Mouse (Mus musculus) frontal cortex, postnatal 10 days (tissue): ENCODE measurements around the gene Efna4.
A peak's percentile ranks its signal among the peaks of the same experiment; 100 is the strongest.

Experiments used
- DNase-seq, 2 experiments: peaks; one replicate each; pipeline ENCODE4 v3.0.0; 2022; ENCODE audit warnings: low spot score in 2 of 2, mixed read lengths in 1 of 2

Gene Efna4

DNA sequence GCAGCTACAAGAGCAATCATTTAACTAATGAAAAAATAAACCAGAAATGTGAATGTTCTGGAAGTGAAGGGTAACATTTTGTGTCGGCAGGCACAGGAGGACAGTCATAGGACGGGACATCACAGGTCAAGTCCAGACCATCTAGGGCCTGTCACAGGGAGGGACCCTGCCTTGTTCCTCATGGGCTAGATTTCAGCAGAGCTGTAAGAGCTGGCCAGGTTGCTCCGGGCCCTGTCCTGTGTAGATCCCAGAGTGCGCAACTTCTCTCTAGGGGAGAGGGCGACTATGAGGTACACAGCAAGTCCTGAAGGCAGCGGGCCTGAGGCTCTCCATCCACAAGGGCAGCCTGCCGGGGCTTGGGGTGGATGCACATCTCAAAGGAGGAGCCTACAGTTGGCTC, 23.8 kb upstream of the Efna4 start, which contains the start of gene Dcst2:
Dcst2 (plus strand) TSS at position 301 of the 400 bp plus-strand sequence.
- DNase-seq = no peak

DNA sequence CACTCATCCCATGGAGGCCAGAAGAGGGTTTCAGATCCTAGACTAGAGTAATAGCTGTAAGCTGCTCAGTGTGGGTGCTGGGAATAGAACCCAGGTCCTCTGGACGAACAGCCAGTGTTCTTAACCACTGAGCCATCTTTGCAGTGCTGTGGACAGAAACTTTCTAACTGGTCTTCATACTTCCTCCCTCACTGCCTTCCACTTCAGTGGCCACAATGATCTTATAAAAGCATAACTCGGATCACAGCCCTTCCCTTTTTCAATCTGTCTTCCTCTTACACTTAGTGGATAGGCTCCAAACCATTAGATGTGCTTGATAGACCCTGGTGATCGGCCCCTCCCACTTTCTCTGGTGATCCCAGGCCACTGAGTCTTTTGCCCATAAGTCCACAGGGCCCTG, 22.4 kb upstream of the Efna4 start:
- no peak for DNase-seq

DNA sequence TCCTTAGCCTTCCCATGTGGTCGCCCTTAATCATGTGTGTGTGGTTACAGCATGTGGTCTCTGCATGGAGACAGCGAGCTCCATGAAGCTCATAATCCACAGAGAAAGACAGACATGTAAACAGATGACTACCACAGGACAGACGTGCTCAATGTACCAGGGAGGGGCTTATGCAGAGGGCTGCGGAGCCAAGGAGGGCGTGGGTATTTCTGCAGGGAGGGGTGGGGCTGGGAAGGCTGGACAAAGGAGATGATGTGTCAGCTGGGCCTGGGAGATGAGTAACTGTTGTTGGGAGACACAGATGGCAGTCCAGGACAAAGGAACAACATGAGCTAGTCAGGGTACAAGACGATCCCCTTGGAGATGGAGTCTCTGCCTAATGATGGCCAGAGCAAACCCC, 21.8 kb upstream of the Efna4 start:
- DNase-seq = no peak

DNA sequence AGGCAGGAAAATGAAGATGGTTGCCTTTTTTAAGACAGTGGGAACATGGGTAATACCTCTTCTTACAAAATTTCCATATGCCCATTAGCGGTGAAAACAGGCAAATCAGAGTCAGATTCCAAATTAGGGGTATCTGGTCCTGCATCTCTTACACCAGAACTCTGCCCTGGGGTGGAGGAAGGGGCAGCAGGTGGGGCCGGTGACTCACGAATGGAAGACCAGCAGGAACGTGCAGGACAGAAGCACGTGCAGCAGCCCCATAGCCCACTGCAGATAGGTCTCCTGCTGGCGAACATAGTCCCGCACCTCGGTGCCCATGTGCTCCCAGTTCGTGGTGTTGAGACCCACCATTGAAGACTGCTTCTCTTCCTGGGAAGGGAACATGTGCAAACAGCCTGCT, 18.2 kb upstream of the Efna4 start:
- DNase-seq = no peak

DNA sequence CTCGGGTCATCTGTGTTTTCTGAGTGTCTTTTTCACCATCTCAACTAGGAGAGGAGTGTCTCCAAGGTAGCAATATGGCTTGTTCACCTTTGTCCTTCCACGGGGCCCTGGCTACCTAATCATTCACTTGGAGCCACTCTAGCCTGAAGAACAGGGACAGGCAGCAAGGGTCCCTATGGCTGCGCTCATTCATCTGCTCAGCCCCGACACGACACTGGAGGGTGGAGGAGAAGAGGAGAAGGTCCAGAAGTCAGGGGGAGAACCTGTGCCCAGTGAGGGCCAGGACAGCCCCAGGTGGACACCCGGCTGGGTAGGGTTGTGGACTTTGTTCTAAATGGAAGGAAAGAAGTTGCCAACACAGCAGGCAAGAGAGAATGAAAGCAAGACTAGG, 17.7 kb upstream of the Efna4 start:
- DNase-seq = no peak

DNA sequence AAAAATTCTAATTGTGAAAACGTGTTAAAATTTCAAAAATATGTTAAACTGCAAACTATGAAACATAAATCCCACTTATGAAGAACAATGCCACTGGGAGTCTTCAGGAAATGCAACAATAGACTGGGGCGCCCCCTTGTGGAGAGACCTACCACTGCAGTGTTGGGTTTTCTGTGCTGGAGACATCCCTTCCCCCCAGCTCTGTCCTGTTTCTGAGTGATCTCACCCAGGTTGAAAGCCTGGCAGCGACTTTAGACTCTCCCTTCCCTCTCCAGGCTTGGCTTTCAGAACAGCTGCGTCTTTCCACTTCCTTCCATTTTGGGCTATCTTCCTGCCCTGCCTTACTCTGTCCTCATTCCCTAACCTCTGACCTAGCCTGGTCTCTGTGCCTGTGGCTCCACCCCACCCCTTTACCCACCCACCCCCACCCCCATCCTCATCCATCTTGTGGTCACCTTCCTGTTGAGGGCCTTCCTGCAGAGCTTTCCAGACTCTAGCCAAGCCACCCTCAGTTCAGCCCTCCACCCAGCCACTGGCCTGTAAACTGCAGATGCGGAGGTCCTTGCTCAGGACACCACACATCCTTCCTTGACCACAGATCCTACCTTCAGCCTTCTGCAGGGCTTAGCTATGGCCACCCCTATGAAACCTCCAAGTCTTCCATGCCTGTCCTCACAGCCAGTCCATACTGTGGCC, 17.1 kb upstream of the Efna4 start:
- DNase-seq = peak in 1 of 2 experiments; percentile 75

DNA sequence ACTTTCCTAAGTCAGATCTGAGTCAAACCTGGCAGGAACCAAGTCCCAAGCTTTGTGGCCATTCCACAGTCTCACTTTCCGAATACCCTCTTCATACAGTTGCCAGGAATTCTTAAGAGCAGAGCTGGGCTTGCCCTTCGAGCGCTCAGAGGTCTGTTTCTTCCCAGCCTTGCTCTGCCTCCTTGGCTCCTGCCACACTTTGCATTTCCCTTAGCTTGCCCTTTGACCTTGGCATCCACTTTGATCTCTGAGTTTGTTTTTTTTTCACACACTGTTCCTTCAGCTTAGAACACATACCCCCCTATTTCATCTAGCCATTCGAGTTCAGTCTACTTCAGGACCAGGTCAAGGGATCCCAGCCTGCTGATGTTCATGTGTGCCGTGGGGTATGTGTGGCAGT, 13.4 kb upstream of the Efna4 start:
- no peak for DNase-seq

DNA sequence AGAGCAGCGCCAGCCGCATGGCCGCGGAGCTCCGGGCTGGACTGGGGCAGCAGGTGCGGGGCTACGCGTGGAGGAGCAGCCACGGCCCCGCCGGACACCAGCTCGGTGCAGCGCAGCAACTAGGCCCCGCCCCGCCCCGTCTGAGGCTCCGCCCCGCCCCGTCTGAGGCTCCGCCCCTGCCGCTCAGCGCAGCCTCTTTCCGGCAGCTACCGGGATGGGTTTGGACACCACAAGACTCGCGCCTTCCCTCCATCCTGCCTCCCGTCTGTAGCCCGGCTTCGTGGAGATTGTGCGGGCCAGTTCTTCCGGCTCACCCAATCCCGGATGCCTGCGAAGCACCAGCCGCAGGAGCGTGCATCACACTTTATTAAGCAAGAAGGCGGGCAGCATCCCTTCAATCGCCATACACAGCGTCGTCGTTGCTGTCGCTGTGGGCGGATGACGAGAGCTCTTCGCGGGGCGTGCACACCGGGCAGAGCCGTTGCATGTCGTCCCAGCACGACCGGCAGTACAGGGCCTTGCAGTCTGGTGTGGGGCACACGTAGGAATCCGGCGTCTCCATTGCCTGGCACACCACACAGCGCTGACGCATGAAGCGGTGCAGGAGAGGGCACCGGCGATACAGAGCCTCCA, 12.2 kb upstream of the Efna4 start, which contains the start of gene Adam15:
Adam15 (minus strand) TSS at position 128 of the 633 bp plus-strand sequence.
- peak; percentile 83 to 86 for DNase-seq

DNA sequence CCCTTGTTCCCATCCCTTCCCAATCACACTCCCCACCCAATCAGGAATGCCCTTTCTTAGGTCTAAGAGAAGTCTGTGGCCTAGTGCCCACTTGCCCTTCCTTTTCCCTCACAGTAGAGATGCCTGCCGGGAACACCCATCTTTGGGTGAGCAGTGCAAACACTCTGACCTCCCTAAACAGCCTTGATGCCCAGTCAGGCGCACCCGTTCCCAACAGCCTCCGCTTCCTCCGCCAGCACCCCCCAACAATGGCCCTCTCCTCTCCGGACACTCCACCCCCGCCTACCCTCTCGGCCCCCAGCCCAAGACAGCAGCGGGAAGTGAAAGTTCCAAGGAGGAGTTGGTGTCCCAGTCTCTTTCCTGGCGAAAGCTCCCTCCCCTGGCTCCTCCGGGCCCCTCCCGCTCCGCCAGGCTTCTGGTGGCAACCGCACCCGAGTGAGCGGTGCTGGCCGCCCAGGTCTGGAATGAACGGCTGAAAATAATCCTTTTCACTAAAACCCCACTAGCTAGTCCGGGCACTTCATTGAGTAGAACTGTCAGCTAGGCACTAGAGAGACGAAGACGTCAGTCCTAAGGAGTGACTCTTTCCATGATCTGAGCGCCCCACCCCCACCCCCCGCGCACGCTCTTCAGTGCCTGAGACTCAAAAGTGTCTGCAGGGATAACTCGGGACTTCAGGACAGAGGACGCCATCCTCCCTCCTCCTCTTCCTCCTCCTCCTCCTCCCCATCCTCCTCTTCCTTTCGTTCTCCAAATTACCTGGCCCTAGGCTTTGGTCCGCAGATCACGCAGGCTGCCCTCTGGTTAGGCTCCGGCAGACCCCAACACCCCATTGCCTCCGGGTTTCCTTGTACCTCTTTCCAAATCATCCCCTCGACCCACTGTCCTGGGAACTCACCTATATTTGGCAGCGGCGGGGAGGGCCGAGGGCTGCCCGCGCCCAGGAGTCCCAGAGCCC, 11.4 kb upstream of the Efna4 start:
- DNase-seq = no peak

DNA sequence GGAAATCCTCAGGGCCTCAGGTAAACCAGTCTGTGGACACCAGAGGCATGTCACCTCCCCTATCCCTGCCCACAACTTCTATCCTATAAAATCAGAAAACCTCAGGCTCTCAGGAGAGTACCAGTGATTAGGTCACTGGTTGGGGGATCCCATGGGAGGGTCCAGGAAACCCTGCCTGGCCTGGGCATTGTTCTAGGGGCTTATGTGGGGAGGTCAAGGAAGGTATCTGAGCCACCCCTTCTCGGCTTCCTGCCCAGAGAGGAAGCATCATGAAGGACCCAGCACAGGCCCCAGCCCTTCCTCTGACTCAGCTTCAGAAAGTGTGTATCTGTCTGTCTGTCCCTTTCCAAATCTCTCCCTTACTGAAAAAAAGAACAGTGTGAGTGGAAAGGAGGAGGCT, 10.1 kb upstream of the Efna4 start:
- no peak for DNase-seq

DNA sequence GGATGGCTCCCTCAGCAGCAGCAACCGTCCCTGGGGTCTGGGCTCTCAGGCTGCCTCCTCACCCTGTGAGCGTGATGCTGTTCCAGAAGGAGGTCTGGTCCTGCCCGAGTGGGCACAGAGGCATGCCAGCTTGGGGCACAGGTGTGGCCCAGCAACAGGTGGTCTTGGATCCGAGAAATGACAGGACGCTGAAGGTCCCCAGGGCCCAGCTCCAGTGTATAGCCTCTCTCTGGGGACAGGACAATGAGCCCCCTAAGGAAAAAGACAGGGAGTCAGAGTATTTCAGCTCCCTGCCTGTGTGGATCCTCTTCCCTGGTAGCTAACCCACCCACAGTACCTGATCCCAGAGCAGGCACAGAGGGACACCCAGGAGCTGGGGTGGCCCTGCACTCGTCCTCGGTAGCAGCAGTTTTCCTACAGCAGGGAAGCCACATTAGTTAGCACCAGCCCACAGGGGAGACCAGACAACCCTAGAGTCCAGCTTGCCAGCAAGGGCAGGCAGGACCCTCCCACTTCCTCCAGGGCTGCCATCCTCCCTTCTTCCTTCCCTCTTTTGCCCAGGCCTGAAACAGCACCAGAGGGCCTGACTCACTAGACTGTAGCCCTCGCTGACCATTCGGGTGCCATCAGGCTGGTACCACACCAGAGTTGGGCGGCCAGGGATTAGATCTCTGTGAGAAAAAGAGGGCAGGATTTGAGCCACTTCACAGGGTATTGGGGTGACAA, 9.2 kb upstream of the Efna4 start:
- no peak for DNase-seq

DNA sequence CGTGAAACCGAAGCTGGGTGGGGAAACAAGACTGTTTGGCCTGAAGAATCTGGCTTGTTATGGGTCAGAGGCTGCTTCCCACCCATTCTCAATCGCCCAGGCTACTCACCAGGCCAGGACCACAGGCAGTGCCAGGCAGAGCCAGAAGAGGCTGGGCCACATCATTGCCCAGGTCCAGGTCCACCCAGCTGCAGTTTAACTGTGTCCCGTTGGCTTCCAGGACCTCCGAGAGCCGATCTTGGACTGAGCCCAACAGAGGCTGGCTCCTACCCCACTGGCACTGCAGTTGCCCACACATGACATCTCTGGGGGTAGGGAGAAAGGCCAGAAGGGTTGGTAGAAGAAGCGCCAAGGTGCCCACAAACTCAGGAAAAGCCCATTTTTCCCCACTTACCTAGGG, 5.5 kb upstream of the Efna4 start:
- no peak for DNase-seq

DNA sequence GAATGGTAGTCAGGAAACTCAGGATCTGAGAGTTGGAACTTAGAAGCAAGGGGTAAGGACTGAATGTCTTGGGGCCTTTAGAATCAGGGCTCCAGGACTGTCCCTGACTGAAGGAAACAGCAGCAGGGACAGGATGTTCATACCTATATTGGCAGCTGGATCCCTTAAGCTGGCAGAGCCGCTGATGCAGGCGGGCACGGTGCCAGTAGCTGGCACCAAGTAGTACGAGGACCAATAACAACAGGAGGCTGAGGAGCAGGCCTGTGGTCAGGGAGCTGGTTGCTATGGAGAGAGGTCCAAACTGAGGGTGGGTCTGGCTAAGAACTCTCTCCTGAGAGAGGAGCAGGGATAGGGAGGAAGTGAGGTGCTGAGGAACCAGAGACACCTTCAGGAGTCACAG, 4.0 kb upstream of the Efna4 start:
- DNase-seq = no peak

DNA sequence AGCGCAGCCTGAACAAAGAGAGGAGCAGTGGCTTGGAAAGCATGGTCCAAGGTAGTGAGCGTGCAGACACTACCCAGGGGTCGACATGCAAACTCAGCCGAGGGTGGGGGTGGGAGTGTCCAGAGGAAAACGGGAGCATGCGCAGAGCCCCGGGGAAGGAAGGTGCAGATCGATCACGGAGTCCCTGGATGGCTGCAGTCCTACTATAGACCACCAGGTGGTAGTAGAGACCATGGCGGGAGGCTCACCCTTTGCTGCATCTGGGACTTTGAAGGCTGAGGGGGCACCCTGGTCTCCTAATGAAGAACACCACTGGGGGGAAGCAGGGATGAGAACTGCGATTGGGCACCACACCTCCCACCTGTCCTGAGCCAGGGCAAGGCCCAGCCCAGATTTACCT, 2.6 kb upstream of the Efna4 start:
- DNase-seq = peak in 1 of 2 experiments; percentile 79

DNA sequence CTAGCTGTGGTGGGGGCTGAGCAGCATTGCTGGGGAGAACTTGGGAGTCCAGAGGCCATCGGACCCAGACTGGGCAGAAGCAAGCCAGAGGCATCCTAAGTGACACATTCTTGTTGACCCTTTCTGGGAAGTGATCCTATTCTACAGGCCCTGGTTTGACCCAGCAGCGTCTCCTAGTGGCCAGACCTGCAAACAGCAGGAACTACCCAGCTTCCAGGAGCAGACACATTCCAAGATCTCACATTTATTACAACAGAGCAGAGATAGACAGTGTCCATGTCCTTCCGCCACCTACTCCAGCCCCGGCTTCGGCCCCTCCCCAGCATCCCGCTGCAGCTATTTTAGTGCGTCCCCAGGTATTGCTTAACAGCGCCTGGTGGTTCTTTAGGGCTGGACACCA, 1.6 kb upstream of the Efna4 start:
- no peak for DNase-seq

DNA sequence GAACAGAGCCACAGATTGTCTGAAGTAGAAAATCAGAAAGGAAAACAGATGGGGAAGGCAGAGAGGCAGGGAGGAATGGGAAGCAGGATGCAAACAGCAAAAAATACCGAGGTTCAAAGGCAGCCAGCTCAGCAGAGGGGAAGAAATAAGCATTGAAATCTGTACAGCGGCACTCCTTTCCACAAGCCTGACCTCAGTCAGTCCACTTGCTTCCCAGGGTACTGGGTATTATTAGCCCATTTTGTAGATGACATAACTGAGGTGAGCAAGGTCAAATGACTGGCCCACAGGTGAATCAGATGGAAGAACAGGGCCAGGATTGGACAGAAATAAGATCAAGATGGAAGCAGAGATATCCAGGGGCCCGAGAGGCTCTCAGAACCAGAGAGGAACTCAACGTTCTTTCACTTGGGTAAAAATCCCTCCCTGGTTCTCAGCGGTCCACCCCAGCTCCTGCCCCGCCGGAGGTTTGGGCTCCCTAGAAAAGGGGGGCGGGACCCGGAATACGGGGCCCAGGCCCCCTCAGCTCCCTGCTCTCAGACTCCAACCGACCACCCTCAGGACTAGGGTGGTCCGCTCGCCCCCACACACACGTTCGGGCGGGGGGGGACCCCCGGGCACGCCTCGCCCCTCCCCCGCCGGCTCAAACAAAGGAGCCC, 637 bp downstream of the Efna4 start:
- no peak for DNase-seq

DNA sequence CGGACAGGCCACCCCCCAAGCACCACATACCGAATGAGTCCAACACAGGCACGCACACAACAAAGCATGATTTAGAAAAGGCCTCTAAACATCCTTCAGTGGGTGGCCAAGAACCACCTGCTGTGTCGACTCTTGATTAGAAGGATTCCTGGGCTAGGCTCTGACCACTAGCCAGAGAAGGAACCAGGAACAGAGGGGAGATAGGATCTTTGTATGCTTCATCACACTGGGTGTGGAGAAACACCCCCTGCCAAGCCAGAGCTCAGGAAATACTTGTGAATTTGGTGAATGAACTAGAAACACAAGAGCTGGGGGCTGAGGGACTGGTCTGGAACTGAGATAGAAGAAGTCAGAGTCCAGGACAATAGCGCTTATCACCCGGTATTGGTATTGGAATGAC, 1.3 kb downstream of the Efna4 start:
- DNase-seq = no peak

DNA sequence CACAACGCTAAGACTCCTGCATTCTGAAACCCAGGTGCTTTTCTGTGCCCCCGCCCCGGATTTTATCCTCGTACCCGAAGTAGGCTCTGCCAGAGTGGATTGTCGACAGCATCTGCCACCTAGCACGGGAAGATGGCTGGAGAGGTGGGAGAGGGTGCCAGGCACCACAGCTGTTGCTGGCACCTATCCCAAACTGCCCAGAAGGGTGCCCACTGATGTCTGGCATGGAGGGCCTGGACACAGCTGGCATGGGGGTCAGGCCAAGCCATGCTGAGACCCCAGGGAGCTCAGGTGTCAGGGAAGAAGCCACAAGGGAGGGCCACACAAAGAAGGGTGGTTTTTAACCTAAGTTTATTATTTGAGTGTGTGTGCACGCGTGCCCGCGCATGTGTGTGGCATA, 4.8 kb downstream of the Efna4 start:
- DNase-seq = no peak

DNA sequence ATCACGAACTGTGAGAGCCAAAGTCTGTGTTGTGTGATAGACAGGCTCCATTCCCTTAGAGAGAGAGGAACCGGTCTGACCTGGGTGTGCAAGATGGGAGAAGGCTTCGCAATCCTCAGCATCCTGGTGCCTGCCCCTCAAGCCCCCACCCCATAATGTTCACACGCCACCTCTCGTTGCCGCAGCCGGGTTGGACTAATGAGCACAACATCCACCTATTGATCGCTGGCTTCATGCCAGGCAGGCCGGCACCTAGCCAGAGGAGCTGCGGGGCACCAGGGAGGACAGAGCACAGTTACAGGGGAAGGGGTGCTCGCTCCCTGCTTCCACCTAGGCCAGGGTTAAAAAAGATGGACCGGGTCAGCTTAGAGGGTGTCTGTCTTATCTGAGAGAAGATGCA, 5.4 kb downstream of the Efna4 start:
- DNase-seq = no peak

DNA sequence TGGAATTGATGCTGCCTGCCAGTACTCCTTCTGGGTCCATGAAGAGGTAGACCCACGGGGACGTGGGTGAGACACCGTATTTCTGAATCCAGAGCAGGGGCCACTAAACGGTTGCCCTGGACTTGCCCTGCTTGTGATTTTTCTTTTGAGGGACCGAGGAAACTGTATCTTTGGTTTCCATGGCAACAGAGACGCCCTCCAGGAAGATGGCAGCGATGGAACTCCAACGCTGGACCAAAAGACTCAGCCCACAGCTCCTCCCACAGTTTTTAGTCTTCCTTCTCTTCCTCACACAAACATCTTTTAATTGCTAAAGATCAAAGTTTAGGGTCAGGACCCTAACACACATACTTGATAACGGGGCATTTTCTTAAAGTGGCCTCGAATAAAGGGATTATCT, 5.8 kb downstream of the Efna4 start:
- DNase-seq = no peak

DNA sequence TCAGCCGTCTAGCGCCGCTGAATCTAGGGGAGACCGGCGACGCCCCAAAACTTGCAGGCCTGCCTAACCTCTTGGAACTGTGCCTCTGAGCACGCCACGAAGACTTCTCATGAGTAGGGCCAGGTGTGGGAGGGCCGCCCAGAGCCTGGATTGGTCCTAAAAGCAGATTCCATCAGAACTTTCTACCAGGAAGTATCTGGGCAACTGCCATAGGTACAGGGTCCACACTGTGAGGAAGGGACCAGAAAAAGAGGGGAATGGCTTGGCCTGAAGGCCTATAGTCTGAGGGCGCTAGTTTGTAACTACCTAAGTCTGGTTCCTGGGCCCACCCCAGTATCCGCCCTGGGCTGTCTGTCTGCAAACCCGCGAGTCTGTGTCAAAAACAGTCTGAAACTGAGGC, 6.3 kb downstream of the Efna4 start:
- no peak for DNase-seq
